Mouse (Mus musculus) olfactory bulb, adult 2 months (tissue): ENCODE data around the gene Ksr2.
A peak's percentile ranks its signal among the peaks of the same experiment; 100 is the strongest.

Experiments
- CTCF ChIP-seq: fragments of 200-500 bp; IDR thresholded peaks from 2 replicates; pipeline ENCODE4 v1.5.1; 2012; ENCODE audit warnings: low read depth, mild to moderate bottlenecking, low read length, moderate library complexity; ENCODE audit not compliant: insufficient read depth
- POLR2A ChIP-seq: fragments of 200-500 bp; IDR thresholded peaks from 2 replicates; pipeline ENCODE4 v1.6.1; 2012; ENCODE audit warnings: mild to moderate bottlenecking, low read depth, low read length, moderate library complexity; ENCODE audit not compliant: insufficient read depth

DNA sequence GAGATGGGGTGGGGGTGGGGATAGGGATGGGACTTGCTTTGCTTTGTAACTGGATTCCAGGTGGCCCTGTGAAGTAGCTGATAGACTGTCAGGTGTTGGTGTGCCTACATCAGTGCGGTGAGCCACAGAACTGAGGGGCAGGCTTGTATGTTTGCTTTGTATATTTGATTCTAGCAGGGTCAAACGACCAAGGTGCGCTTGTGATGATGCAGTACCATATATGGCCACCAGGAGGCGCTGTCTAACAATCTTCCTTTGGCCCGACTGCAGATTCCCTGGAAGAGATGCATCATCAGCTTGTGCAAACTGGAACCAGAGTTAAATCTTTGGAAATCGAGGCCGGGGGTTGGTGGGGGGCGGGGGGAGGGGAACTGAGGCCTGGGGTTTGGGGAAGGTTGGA is 102.8 kb downstream of the Ksr2 start:
- peak; percentile 33; the same call in 1 of the 2 replicates for TF ChIP-seq CTCF
- TF ChIP-seq POLR2A: no peak
